Mouse (Mus musculus) small intestine, adult 2 months (tissue): ENCODE results near the gene Pdcd7. TPM values are rescaled to one million over a fixed set of nuclear protein-coding genes. Genes with fewer than 3 reads are reported as not detected.

Experiments used
- H3K27ac ChIP-seq: fragments of 200-500 bp; 2 replicates; pipeline ENCODE4 v1.5.1; 2012; ENCODE audit warnings: low read depth, low read length, control low read depth, inconsistent platforms; ENCODE audit not compliant: insufficient read depth
- H3K27me3 ChIP-seq: fragments of 200-500 bp; 2 replicates; pipeline ENCODE4 v1.6.1; 2012; ENCODE audit warnings: mild to moderate bottlenecking, moderate library complexity, low read length, inconsistent platforms; ENCODE audit not compliant: control insufficient read depth, insufficient read depth
- H3K36me3 ChIP-seq: fragments of 200-500 bp; 2 replicates; pipeline ENCODE4 v1.6.1; 2012; ENCODE audit warnings: mild to moderate bottlenecking, low read length, control low read depth, inconsistent platforms; ENCODE audit not compliant: control insufficient read depth, insufficient read depth
- H3K4me1 ChIP-seq: fragments of 200-500 bp; 2 replicates; pipeline ENCODE4 v1.6.1; 2012; ENCODE audit warnings: low read length, inconsistent platforms, mixed read lengths; ENCODE audit not compliant: control insufficient read depth, insufficient read depth, insufficient read length
- H3K4me3 ChIP-seq: fragments of 200-500 bp; 2 replicates; pipeline ENCODE4 v1.5.1; 2012; ENCODE audit warnings: low read depth, mild to moderate bottlenecking, control low read depth, inconsistent platforms, low read length, moderate library complexity
- CTCF ChIP-seq: fragments of 200-500 bp; IDR thresholded peaks from 2 replicates; pipeline ENCODE4 v1.5.1; 2012; ENCODE audit warnings: low read depth, mild to moderate bottlenecking, control low read depth, inconsistent platforms, low read length, moderate library complexity, mixed read lengths; ENCODE audit not compliant: insufficient replicate concordance, insufficient read length; ENCODE audit errors: extremely low read depth
- POLR2A ChIP-seq: fragments of 200-500 bp; IDR thresholded peaks from 2 replicates; pipeline ENCODE4 v1.6.1; 2012; ENCODE audit warnings: low read depth, mild to moderate bottlenecking, control low read depth, inconsistent platforms, low read length, moderate library complexity
- WGBS: fragments of 180-500 bp; shearing (Covaris S2); methylation state at CpG from one replicate; pipeline ENCODE4 v1.1.7; 2018; 5-methylcytosine and 5-hydroxymethylcytosine counted together
- polyA plus RNA-seq: library from polyadenylated mRNA; depleted of rRNA; stranded (reverse); fragments of >200 nt; gene quantifications from 2 replicates; pipeline ENCODE4 v1.2.3, GENCODE M21; 2012

Gene Pdcd7
- polyA plus RNA-seq, 1 experiment, result 12.9 TPM

DNA sequence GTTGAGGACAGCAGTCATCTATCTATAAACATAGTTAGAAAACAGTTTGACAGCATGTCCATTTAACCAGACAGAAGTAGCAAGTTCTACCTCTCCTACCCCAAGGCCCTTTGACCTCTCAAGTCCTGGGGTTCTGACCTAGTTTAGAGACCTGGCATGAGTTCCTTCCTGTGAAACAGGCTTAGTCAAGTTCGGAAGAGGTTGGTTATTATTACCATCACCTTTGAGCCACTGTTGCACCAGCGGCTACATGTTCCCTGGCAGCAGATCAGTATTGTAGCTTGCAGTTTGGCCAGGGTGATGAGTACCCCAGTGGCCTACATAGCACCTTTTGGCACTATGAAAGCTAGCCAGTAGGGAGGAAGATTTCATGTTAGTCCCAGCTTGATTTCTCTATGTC is 39.2 kb upstream of the Pdcd7 start:
- no peaks in the 10 kb centered on the region for H3K27me3 ChIP-seq
- peaks cover 6% of the 10 kb centered on the region; the same call in 1 of the 2 replicates for H3K4me1 ChIP-seq
- H3K4me3 ChIP-seq, result no peak overlapping the region
- peaks cover 45% of the 10 kb centered on the region for H3K36me3 ChIP-seq
- WGBS, result 72% methylated on average over 2 of the region's 2 CpGs
- TF ChIP-seq CTCF, result no peak
- TF ChIP-seq POLR2A, result no peak
- H3K27ac ChIP-seq, result no peak overlapping the region

DNA sequence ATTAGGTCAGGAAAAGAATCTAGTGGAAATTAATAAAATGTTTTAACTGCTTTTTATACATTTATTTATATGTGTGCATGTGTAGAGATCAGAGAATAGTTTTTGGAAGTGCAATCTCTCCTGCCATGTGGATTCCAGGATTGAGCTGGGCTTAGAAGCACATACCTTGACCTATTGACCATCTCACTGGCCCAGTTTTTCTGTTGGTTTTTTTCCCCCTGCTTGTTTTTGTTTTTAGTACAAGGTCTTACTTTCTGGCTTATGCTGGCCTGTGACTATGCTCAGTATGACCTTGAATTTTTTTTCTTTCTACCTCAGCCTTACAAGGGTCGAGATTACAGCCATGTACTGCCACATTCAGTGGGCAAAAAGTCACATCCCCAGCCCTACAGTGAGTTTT is 37.9 kb upstream of the Pdcd7 start:
- Histone ChIP-seq H3K27me3 (no peaks in the 10 kb centered on the region), H3K27ac (no peak overlapping the region), H3K4me1 (peaks cover 5% of the 10 kb centered on the region; the same call in 1 of the 2 replicates), H3K4me3 (no peak overlapping the region), H3K36me3 (peaks cover 47% of the 10 kb centered on the region)
- WGBS, result 67% methylated on average over 1 of the region's 1 CpGs
- TF ChIP-seq CTCF, result no peak
- no peak for TF ChIP-seq POLR2A

DNA sequence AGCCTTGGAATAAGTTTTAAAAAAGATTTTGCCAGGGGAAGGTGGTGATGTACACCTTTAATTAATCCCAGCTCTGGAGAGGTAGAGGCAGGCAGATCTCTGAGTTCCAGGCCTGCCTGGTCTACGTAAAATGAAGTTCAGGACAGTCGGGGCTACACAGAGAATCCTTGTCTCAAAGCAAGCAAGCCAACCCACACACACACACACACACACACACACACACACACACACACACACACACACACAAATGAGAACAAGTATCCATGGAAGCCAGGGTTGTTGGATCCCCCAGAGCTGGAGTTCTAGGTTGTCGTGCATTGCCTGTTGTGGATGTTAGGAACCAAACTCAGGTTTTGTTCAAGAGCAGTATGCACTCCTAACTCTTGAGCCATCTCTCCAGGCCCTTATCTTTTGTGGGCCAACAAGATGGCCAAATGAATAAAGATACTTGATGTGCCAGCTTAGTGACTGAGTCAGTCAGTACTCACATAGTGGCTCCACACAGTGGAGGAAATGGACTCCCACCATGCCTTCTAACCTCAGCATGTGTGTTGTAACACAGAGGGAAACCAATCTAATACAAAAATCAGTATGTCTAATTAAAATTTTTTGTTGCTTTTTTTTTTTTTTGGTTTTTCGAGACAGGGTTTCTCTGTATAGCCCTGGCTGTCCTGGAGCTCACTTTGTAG is 33.1 kb upstream of the Pdcd7 start:
- Histone ChIP-seq H3K4me1 (no peaks in the 10 kb centered on the region), H3K27ac (no peak overlapping the region), H3K36me3 (peaks cover 55% of the 10 kb centered on the region), H3K27me3 (no peaks in the 10 kb centered on the region), H3K4me3 (no peak overlapping the region)
- WGBS, result 96% methylated on average over 4 of the region's 4 CpGs
- TF ChIP-seq CTCF (no peak), POLR2A (no peak)

DNA sequence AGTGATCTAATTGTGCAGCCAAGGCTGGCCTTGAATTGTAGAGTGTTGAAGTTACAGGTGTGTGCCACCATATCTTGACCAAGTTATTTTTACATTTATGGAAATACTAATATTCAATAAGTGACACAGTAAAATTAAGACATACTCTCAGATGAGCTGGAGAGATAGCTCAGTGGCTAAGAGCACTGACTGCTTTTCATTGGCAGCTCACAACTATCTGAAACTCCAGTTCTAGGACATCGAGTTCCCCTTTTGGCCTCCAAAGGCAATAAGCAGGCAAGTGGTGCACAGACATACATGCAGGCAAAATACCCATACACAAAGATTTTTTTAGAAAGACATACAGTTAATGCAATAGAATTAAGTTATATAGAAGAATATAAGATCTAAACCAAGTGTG is 32.1 kb upstream of the Pdcd7 start:
- 90% methylated on average over 1 of the region's 1 CpGs for WGBS
- TF ChIP-seq POLR2A (no peak), CTCF (no peak)
- Histone ChIP-seq H3K27ac (no peak overlapping the region), H3K4me3 (no peak overlapping the region), H3K4me1 (no peaks in the 10 kb centered on the region), H3K36me3 (peaks cover 51% of the 10 kb centered on the region), H3K27me3 (no peaks in the 10 kb centered on the region)

GRCm38 (mm10) chr9:65322255-65322900 is 23.5 kb upstream of the Pdcd7 start:
- Histone ChIP-seq H3K36me3 (peaks cover 62% of the 10 kb centered on the region), H3K4me3 (no peak overlapping the region)

GRCm38 (mm10) chr9:65325971-65326370 is 19.9 kb upstream of the Pdcd7 start:
- Histone ChIP-seq H3K4me3 (no peak overlapping the region), H3K4me1 (no peaks in the 10 kb centered on the region), H3K36me3 (peaks cover 60% of the 10 kb centered on the region), H3K27me3 (no peaks in the 10 kb centered on the region), H3K27ac (no peak overlapping the region)
- no peak for TF ChIP-seq CTCF
- TF ChIP-seq POLR2A, result no peak

More at GRCm38 (mm10) chr9:65322255-65322900, 23.5 kb upstream of the Pdcd7 start:
- Histone ChIP-seq H3K27me3 (no peaks in the 10 kb centered on the region), H3K27ac (no peak overlapping the region), H3K4me1 (no peaks in the 10 kb centered on the region)
- no peak for TF ChIP-seq CTCF
- TF ChIP-seq POLR2A, result no peak
- WGBS, result 56% methylated on average over 11 of the region's 11 CpGs

DNA sequence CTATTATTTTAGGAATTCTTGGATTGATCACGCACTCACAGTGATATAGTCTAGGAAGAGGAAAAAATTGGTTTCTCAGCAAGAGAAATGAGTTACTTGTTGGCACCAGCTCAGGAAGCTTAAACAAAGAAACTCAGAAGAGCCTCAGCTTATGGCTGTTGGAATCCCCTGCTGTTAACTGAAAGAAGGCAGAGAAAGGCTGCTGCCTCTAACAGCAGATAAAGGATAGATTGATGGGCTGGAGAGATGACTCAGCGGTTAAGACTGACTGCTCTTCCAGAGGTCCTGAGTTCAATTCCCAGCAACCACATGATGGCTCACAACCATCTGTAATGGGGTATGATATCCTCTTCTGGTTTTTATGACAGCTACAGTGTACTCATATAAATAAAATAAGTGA is 18.5 kb upstream of the Pdcd7 start:
- TF ChIP-seq POLR2A (no peak), CTCF (no peak)
- WGBS, result 94% methylated on average over 2 of the region's 2 CpGs
- Histone ChIP-seq H3K27me3 (no peaks in the 10 kb centered on the region), H3K4me3 (no peak overlapping the region), H3K27ac (no peak overlapping the region), H3K4me1 (no peaks in the 10 kb centered on the region), H3K36me3 (peaks cover 58% of the 10 kb centered on the region)
